Mouse (Mus musculus) spleen, adult 18-20 months (tissue): ENCODE measurements around the gene Tcf7l1.

Experiments used
- DNase-seq, 2 experiments: peaks; one replicate each; pipeline ENCODE4 v3.0.0; 2022; ENCODE audit warnings: mixed read lengths in 2 of 2

Gene Tcf7l1

GRCm38 (mm10) chr6:72696601-72697335 lies 92.3 kb downstream of the Tcf7l1 start:
- DNase-seq = no peak

- DNase-seq = no peak
Measured at GRCm38 (mm10) chr6:72694791-72695204, 94.3 kb downstream of the Tcf7l1 start.

DNA sequence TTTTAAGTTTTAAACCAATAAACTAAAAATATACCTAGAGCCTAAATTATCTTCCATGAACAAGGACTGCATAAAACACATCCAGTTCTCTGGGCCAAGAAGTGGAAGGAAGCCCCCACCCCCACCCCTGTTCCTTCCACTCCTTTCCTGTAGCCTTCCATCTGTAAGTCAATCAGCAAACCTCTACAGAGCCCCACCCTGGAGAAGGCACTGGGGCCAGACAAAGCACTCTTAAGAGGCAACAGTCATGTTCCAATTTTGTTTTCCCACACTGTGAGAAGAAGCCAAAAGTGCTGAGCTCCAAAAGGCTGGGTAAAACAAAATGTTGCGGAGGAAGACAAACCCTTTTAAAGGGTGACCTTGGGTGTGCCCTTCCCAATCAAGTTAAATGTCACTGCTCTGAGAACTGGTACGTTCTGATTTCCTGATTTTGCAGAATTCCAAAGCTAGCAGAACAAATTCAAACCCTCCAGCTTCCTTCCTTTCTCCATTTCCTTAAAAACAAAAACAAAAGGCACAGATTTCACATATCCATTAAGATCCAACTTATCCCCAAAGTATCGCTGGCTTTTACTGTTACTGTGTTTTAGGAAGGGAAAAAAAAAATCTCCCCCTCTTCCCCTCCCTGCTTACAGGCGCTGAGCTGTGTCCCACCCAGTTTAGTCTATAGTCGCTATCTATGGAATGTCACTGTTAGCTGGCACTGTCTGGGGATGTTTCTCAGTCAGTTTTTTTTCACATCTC lies 94.8 kb downstream of the Tcf7l1 start:
- no peak for DNase-seq

- no peak for DNase-seq
Measured at GRCm38 (mm10) chr6:72692469-72692868, 96.6 kb downstream of the Tcf7l1 start.

GRCm38 (mm10) chr6:72691549-72691948 lies 97.5 kb downstream of the Tcf7l1 start:
- no peak for DNase-seq

GRCm38 (mm10) chr6:72690595-72690994 lies 98.5 kb downstream of the Tcf7l1 start:
- no peak for DNase-seq

GRCm38 (mm10) chr6:72690001-72690400 lies 99.1 kb downstream of the Tcf7l1 start:
- DNase-seq = no peak

- DNase-seq = no peak
Measured at GRCm38 (mm10) chr6:72689046-72689445, 100.0 kb downstream of the Tcf7l1 start.

- DNase-seq = no peak
Measured at GRCm38 (mm10) chr6:72685165-72685564, 103.9 kb downstream of the Tcf7l1 start.

- no peak for DNase-seq
Measured at GRCm38 (mm10) chr6:72684260-72684805, 104.7 kb downstream of the Tcf7l1 start.

DNA sequence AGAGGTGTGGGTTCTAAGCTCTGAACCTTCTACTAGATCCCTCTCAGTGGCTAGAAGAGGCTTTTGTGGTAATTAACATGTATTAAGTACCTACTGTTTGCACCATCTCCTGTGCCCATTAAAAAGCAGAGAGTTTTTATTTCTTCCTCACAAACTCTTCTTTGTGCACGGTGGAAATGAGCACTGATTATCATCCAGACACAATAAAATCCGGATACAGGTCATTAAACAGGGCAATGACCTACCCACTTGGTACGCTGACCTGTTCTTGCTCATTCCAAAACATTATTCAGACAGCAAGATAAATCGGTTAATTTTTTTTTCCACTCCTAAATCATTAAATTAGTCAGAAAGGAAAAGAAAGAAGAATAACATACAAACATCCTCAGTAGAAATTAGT lies 106.8 kb downstream of the Tcf7l1 start:
- DNase-seq = no peak

DNA sequence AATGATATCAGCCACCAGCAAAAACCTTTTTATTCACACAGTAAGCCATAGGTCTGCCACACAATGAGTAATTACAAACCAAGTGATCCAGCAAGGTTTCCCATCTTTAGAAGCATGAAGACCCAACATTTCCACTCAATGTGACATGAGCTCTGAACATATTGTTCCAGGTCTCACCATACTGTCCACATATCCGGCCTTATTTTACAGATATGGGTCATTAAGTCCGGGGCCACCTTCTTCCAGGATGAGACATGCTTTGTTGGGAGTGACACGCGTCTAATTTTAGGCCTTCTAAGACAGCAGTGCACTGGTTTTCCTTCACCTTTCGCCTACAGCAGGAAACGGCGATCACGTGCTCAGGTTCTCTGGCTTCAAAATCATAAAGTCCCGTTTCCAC lies 108.1 kb downstream of the Tcf7l1 start:
- no peak for DNase-seq

DNA sequence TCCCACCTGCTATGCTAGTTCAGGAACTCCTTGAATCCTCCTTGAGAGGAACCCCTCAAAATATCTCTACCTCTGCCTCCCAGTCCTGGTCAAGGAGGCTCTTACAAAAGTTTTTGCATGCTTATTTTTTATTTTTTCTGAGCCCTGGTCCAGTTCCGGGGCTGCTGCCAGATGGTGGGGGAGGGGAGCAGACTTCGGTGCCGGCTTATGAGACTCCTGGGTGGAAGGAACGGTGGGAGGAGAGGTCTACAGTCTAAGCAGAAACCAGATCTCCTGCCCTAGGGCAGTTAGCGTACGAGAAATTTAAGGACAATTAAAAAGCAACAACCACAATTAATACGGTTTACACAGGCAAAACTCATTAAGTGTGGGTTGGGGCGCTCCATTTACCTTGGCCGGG lies 110.4 kb downstream of the Tcf7l1 start:
- no peak for DNase-seq

DNA sequence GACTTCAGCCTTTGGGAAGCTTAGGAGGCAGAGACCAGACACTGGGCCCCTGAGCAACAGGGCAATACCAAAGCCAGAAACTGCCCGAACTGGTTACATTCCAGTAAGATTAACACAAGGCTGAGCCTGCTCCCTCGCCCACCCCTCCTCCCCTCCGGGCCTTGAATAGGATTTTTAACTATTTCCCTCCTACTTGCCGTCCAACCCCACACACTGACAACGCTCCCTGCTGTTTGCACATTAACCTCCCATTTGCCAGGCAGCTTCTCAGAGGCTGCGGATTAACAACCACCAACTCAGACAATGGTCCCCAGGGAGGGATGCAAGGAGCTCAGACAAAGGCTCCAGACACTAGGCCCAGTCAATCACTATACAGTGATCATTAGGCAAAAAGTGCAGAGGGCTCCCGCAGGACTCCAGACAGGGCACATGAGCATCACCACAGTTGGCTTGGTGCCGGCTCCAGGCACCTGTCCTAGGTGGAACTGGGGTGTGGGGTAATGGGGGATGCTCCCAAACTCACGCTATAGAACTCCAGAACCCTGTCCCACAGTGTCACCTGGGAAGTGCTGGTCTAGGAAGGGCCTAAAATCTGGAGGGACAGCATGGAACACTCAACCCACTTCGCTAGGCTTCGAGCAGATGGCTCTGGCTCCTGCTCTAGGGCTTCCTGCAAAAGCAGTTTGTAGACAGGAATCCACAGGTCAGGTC lies 111.4 kb downstream of the Tcf7l1 start:
- no peak for DNase-seq

DNA sequence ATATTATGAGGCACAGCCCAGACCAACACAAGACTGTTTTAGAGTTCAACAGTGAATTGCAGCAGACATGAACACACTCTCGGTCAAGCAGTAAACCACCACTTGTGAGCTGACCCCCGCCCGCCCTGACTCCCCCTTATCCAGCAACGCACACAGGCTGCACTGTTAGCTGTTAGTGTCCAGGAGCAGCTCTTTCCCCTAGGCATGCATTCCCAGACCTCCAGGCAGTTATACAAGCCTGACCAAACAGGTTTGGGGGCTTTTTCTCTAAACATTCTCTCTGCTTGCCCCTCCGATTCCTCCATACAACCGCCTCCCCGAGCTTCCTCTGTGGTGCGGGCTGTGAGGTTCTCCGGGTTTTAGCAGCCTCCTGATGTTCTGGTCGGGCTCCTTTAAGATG lies 112.0 kb downstream of the Tcf7l1 start:
- no peak for DNase-seq

DNA sequence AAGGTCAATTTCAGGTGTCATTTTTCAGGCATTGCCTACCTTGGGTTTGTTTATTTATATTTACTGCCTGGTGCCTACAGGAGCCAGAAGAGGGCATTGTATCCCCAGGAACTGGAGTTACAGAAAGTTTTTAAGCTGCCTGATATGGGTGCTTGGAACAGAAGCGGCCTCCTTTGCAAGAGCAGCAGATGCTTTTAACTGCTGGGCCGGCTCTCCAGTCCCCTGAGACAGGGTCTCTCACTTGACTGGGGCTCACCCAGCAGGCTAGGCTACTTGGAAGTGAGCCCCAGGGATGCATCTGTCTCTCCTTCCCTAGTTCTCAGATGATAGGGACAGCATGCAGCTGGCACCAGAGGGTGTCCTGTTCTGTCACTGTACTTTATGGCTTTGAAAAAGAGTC lies 112.7 kb downstream of the Tcf7l1 start:
- DNase-seq = no peak

- no peak for DNase-seq
Measured at GRCm38 (mm10) chr6:72673751-72674150, 115.3 kb downstream of the Tcf7l1 start.

- no peak for DNase-seq
Measured at GRCm38 (mm10) chr6:72671129-72671528, 117.9 kb downstream of the Tcf7l1 start.

- DNase-seq = peak in 1 of 2 experiments; percentile 61
Measured at GRCm38 (mm10) chr6:72667021-72667420, 122.0 kb downstream of the Tcf7l1 start.

DNA sequence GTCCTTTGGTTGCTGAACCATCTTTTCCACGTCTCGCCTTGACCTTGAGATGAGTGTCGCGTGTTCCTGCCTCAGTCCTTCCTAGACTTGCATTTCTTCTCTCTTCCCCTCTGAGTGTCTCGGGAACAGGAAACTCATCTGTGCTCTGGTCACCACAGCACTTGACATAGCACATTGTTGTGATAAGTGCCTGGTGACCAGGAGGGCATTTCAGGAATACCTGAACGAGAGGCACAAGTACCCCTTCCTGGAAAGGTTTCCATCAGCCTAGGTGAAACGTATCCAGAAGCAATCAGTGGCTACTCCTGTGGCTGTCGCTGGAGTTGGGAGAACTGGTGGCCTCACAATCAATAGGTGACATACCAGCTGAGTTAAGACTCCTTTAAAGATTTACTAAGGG lies 124.8 kb downstream of the Tcf7l1 start:
- DNase-seq = no peak

DNA sequence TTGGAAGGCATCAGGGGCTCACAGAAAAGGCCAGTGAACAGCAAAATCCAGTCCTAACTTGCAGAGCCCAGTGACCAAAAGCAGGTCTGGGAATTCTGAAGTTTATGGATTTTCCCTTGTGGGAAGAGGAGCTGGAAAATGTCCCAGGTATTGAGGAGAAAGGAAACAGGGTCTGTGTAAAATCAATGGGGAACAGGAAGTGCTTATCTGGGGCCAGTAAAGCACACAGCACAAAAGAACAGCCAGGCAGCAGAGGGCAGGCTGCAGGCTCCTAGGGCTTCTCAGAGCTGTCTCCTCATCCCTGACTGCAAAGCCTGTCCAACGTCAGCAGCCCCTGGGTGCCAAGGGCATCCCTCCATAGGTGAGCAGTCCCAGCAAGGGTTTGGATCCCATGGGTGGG lies 126.1 kb downstream of the Tcf7l1 start:
- no peak for DNase-seq

DNA sequence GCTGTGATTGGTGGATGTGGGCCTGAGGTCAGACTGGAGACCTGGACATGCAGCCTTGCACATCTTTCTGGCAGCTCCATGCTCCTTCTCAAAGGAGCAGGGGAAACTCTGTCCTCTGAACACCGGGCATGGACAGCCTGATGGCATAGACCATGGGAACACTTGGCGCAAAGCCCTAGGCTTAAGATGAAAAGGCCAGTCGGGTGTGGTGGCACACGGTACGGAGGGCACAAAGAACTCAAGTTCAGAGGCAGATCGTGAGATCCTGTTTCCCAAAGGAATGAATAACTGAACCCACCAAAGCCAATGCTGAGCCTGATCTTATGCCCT lies 128.7 kb downstream of the Tcf7l1 start:
- no peak for DNase-seq

- DNase-seq = no peak
Measured at GRCm38 (mm10) chr6:72659717-72660390, 129.2 kb downstream of the Tcf7l1 start.
